Mouse (Mus musculus) ES-Bruce4 (cell line): ENCODE results near the gene B4galnt1. TPM values are rescaled to one million over a fixed set of nuclear protein-coding genes. Genes with fewer than 3 reads are reported as not detected.
"Not testable (repeated sequence)": the region's sequence is repeated elsewhere in the genome, so short reads cannot be mapped to it uniquely, and the experiment has no call there.

Experiments used
- H3K27ac ChIP-seq: 2 replicates; pipeline ENCODE4 v1.5.1; 2012; ENCODE audit warnings: low read length, inconsistent platforms; ENCODE audit not compliant: insufficient read depth
- H3K27me3 ChIP-seq: 2 replicates; pipeline ENCODE4 v1.6.1; 2012; ENCODE audit warnings: mild to moderate bottlenecking, low read length, inconsistent platforms; ENCODE audit not compliant: control insufficient read depth, poor library complexity, insufficient read depth, severe bottlenecking
- H3K36me3 ChIP-seq: 2 replicates; pipeline ENCODE4 v1.6.1; 2012; ENCODE audit warnings: inconsistent platforms, mild to moderate bottlenecking, low read length, moderate library complexity; ENCODE audit not compliant: control insufficient read depth, poor library complexity, insufficient read depth, severe bottlenecking
- H3K4me1 ChIP-seq: one replicate; pipeline ENCODE4 v1.8.1; 2011; ENCODE audit warnings: low read length; ENCODE audit not compliant: control insufficient read depth, insufficient read depth
- H3K4me3 ChIP-seq: 2 replicates; pipeline ENCODE4 v1.5.1; 2011; ENCODE audit warnings: low read depth, mild to moderate bottlenecking, low read length
- H3K9ac ChIP-seq: 2 replicates; pipeline ENCODE4 v1.6.1; 2012; ENCODE audit warnings: low read depth, mild to moderate bottlenecking, inconsistent platforms; ENCODE audit not compliant: poor library complexity, severe bottlenecking
- H3K9me3 ChIP-seq: replicated peaks from 2 replicates; pipeline ENCODE4 v1.6.1; 2012; ENCODE audit warnings: mild to moderate bottlenecking, low read length, inconsistent platforms; ENCODE audit not compliant: control insufficient read depth, poor library complexity, insufficient read depth, severe bottlenecking
- CTCF ChIP-seq: IDR thresholded peaks from one replicate; pipeline ENCODE4 v1.8.1; 2011; ENCODE audit warnings: low read depth, low read length
- EP300 ChIP-seq: IDR thresholded peaks from 2 replicates; pipeline ENCODE4 v1.6.1; 2011; ENCODE audit warnings: low read depth, low read length; ENCODE audit not compliant: insufficient read depth
- POLR2A ChIP-seq: IDR thresholded peaks from one replicate; pipeline ENCODE4 v1.8.1; 2011; ENCODE audit warnings: low read length; ENCODE audit not compliant: insufficient read depth
- polyA plus RNA-seq: library from polyadenylated mRNA; stranded (reverse); fragments of >200 nt; gene quantifications from 2 replicates; pipeline ENCODE4 v1.2.4, GENCODE M21; 2011; ENCODE audit warnings: low read depth; ENCODE audit not compliant: missing spikeins, insufficient read depth, insufficient read length

Gene B4galnt1
- polyA plus RNA-seq, 1 experiment = 7.7 TPM

GRCm38 (mm10) chr10:127147135-127147534 is 17.9 kb upstream of the B4galnt1 start:
- peaks cover 3% of the 10 kb centered on the region; the same call in 1 of the 2 replicates for H3K9me3 ChIP-seq

DNA sequence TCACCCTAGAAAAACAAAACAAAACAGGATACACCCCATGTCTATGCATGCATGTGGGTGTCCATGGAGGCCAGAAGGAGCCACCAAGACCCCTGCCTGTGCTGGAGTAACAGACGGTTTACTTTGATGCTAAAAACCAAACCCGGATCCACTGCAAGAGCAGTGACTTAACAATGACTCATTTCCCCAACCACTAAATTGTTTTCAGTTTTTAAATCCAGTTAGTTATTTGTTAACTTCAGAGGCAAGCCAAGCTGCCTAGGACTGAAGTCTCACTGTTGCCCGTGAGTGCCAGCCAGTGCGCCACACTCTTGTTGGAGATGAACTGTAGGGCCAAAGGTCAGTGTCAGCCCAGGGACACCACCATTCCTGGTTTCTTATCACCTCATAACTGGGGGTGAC is 14.6 kb upstream of the B4galnt1 start:
- Histone ChIP-seq H3K36me3 (no peaks in the 10 kb centered on the region), H3K9ac (no peak overlapping the region), H3K4me3 (no peak overlapping the region), H3K27me3 (no peaks in the 10 kb centered on the region), H3K9me3 (0 out of 2 replicates have a peak, but pooled peaks cover 7% of the 10 kb centered on the region), H3K4me1 (no peaks in the 10 kb centered on the region), H3K27ac (no peak overlapping the region)
- no peak for TF ChIP-seq EP300
- no peak for TF ChIP-seq POLR2A
- TF ChIP-seq CTCF = no peak

More at GRCm38 (mm10) chr10:127147135-127147534, 17.9 kb upstream of the B4galnt1 start:
- no peaks in the 10 kb centered on the region for H3K27me3 ChIP-seq
- TF ChIP-seq POLR2A = no peak
- no peak for TF ChIP-seq CTCF
- no peak for TF ChIP-seq EP300
- no peak overlapping the region for H3K27ac ChIP-seq
- H3K4me1 ChIP-seq = no peaks in the 10 kb centered on the region
- no peaks in the 10 kb centered on the region for H3K36me3 ChIP-seq
- no peak overlapping the region for H3K9ac ChIP-seq
- no peak overlapping the region for H3K4me3 ChIP-seq

- H3K4me1 ChIP-seq, H3K27me3 ChIP-seq, H3K9me3 ChIP-seq, H3K4me3 ChIP-seq, H3K36me3 ChIP-seq, H3K27ac ChIP-seq, H3K9ac ChIP-seq: not testable (repeated sequence)
Observed at GRCm38 (mm10) chr10:127151233-127151632, 13.8 kb upstream of the B4galnt1 start.

GRCm38 (mm10) chr10:127152556-127152955 is 12.5 kb upstream of the B4galnt1 start:
- H3K4me3 ChIP-seq, H3K9me3 ChIP-seq, H3K4me1 ChIP-seq, H3K9ac ChIP-seq, H3K27me3 ChIP-seq, H3K36me3 ChIP-seq: not testable (repeated sequence)
- H3K27ac ChIP-seq = peak overlapping the region; percentile 18

GRCm38 (mm10) chr10:127153323-127153722 is 11.7 kb upstream of the B4galnt1 start:
- Histone ChIP-seq H3K36me3 (no peaks in the 10 kb centered on the region), H3K9ac (no peak overlapping the region), H3K9me3 (0 out of 2 replicates have a peak, but pooled peaks cover 7% of the 10 kb centered on the region), H3K4me1 (no peaks in the 10 kb centered on the region), H3K27me3 (no peaks in the 10 kb centered on the region), H3K4me3 (no peak overlapping the region), H3K27ac (no peak overlapping the region)
- TF ChIP-seq EP300 = no peak
- no peak for TF ChIP-seq CTCF
- no peak for TF ChIP-seq POLR2A

DNA sequence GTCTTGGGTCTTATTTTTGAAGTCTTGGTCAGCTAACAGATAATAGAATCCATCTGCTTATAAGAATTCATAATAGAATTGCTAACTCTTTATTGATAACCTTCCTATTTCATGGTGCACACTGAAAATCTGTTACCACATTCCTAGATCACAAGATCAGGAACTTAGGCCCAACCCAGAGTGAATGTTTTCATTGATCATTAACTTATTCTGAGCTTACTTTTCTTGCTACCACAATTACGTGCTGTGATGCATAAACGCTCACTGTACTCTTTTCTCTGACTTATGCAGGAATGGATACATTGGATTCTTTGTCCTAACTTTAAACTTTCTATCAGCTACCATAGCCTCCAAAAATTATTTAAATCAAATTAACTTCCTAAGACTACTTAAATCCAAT is 10.8 kb upstream of the B4galnt1 start:
- no peak overlapping the region for H3K4me3 ChIP-seq
- no peak overlapping the region for H3K9ac ChIP-seq
- H3K27ac ChIP-seq = no peak overlapping the region
- 0 out of 2 replicates have a peak, but pooled peaks cover 7% of the 10 kb centered on the region for H3K9me3 ChIP-seq
- no peaks in the 10 kb centered on the region for H3K4me1 ChIP-seq
- TF ChIP-seq CTCF = no peak
- no peak for TF ChIP-seq POLR2A
- TF ChIP-seq EP300 = no peak
- no peaks in the 10 kb centered on the region for H3K36me3 ChIP-seq
- H3K27me3 ChIP-seq = no peaks in the 10 kb centered on the region

- Histone ChIP-seq H3K4me3 (no peak overlapping the region), H3K9me3 (0 out of 2 replicates have a peak, but pooled peaks cover 7% of the 10 kb centered on the region), H3K27ac (no peak overlapping the region), H3K9ac (no peak overlapping the region), H3K36me3 (no peaks in the 10 kb centered on the region), H3K27me3 (no peaks in the 10 kb centered on the region), H3K4me1 (no peaks in the 10 kb centered on the region)
- no peak for TF ChIP-seq POLR2A
- no peak for TF ChIP-seq CTCF
- TF ChIP-seq EP300 = no peak
Observed at GRCm38 (mm10) chr10:127154652-127155051, 10.4 kb upstream of the B4galnt1 start.
